Mouse (Mus musculus) heart, embryonic 16.5 days (tissue): ENCODE results near the gene Iqschfp. TPM values are rescaled to one million over a fixed set of nuclear protein-coding genes. Genes with fewer than 3 reads are reported as not detected.
A peak's percentile ranks its signal among the peaks of the same experiment; 100 is the strongest.

Experiments used
- ATAC-seq: fragments of 200-750 bp; cut with Nextera tagmentation; replicated peaks from 2 replicates; pipeline ENCODE4 v1.8.0; 2017; ENCODE audit warnings: moderate number of reproducible peaks; ENCODE audit not compliant: insufficient read depth, low FRiP score; ENCODE audit errors: extremely low read depth
- H3K27ac ChIP-seq: fragments of 300-500 bp; sonication (generic); 2 replicates; pipeline ENCODE4 v1.5.1; 2014; ENCODE audit warnings: mild to moderate bottlenecking, low read length, control low read depth, moderate library complexity
- H3K27me3 ChIP-seq: fragments of 300-500 bp; sonication (generic); 2 replicates; pipeline ENCODE4 v1.6.1; 2014; ENCODE audit warnings: low read length, mixed read lengths; ENCODE audit not compliant: control insufficient read depth, insufficient read depth
- H3K36me3 ChIP-seq: fragments of 300-500 bp; sonication (generic); 2 replicates; pipeline ENCODE4 v1.6.1; 2014; ENCODE audit not compliant: control insufficient read depth, insufficient read depth
- H3K4me1 ChIP-seq: fragments of 300-500 bp; sonication (generic); 2 replicates; pipeline ENCODE4 v1.6.1; 2014; ENCODE audit warnings: low read length, mixed read lengths; ENCODE audit not compliant: control insufficient read depth, insufficient read depth
- H3K4me2 ChIP-seq: fragments of 300-500 bp; sonication (generic); 2 replicates; pipeline ENCODE4 v1.6.1; 2014; ENCODE audit warnings: low read depth, mild to moderate bottlenecking, control low read depth, low read length
- H3K4me3 ChIP-seq: fragments of 300-500 bp; sonication (generic); 2 replicates; pipeline ENCODE4 v1.5.1; 2014; ENCODE audit warnings: mild to moderate bottlenecking, control low read depth, low read length
- H3K9ac ChIP-seq: fragments of 300-500 bp; sonication (generic); 2 replicates; pipeline ENCODE4 v1.6.1; 2014; ENCODE audit warnings: low read length, control low read depth
- H3K9me3 ChIP-seq: fragments of 300-500 bp; sonication (generic); replicated peaks from 2 replicates; pipeline ENCODE4 v1.6.1; 2016; ENCODE audit warnings: low read length; ENCODE audit not compliant: control insufficient read depth
- WGBS: fragments of 180-500 bp; shearing (Covaris S2); extraction: QIAGEN DNeasy Blood & Tissue Kit; methylation state at CpG from one replicate; pipeline ENCODE4 v1.1.7; 2014; 5-methylcytosine and 5-hydroxymethylcytosine counted together
- polyA plus RNA-seq: library from polyadenylated mRNA; unstranded; fragments of >200 nt; fragmentation: Nextera tagmentation; extraction: Ambion mirVana; gene quantifications from 2 replicates; pipeline ENCODE4 v1.2.1, GENCODE M21; 2015

Gene Iqschfp
- polyA plus RNA-seq, 1 experiment from 2014 or later = not detected

GRCm38 (mm10) chr3:68542944-68543501 is 651.0 kb downstream of the Iqschfp start:
- Histone ChIP-seq H3K9ac (0 out of 2 replicates have a peak overlapping the region, but pooled peaks have one; percentile 44), H3K27me3 (no peaks in the 10 kb centered on the region), H3K9me3 (no peaks in the 10 kb centered on the region; the same call in 1 of the 2 replicates), H3K36me3 (no peaks in the 10 kb centered on the region), H3K27ac (no peak overlapping the region), H3K4me1 (peaks cover 8% of the 10 kb centered on the region), H3K4me3 (peak overlapping the region; percentile 38), H3K4me2 (peak overlapping the region; percentile 63)
- ATAC-seq = peak; percentile 83
- 6% methylated on average over 7 of the region's 7 CpGs for WGBS

- ATAC-seq = no peak
- WGBS = 71% methylated on average over 7 of the region's 7 CpGs
These were observed 652.8 kb downstream of the Iqschfp start for GRCm38 (mm10) chr3:68544811-68545210.

GRCm38 (mm10) chr3:68545898-68546297 is 653.9 kb downstream of the Iqschfp start:
- Histone ChIP-seq H3K27me3 (no peaks in the 10 kb centered on the region), H3K4me1 (peaks cover 8% of the 10 kb centered on the region), H3K9me3 (no peaks in the 10 kb centered on the region; the same call in 1 of the 2 replicates), H3K9ac (no peak overlapping the region), H3K27ac (no peak overlapping the region), H3K36me3 (no peaks in the 10 kb centered on the region), H3K4me2 (no peak overlapping the region), H3K4me3 (no peak overlapping the region)
- ATAC-seq = no peak
- WGBS = 56% methylated on average over 6 of the region's 6 CpGs

More at GRCm38 (mm10) chr3:68544811-68545210, 652.8 kb downstream of the Iqschfp start:
- H3K4me3 ChIP-seq = no peak overlapping the region
- H3K27me3 ChIP-seq = no peaks in the 10 kb centered on the region
- H3K27ac ChIP-seq = no peak overlapping the region
- no peak overlapping the region for H3K4me2 ChIP-seq
- peaks cover 8% of the 10 kb centered on the region for H3K4me1 ChIP-seq
- no peaks in the 10 kb centered on the region; the same call in 1 of the 2 replicates for H3K9me3 ChIP-seq
- no peak overlapping the region for H3K9ac ChIP-seq
- no peaks in the 10 kb centered on the region for H3K36me3 ChIP-seq

DNA sequence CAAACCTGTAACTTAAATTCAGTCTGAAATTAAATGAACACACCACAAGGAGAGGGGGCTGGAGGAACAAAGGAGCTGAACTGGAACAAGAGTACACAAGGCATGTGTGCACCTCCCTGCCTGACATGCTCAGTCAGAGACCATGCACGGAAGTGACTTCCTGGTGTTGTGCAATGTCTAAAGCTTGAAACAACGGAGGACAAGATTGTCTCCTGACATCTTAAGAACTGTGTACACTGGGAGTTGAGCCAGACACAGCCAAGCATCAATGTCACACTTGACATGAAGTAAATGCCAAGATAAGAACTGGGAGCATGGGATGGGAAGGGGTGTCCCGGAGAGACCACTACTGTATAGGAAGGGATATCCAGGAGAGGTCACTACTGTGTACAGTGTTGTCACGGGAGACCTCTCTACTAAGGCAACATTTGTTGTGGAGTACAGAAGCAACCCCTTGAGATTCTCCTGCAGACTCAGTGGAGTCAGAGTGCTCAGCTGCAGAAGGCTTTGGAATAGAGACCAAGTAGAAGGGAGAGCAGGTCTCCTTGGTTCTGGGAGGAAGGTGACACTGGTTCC is 663.1 kb downstream of the Iqschfp start:
- Histone ChIP-seq H3K36me3 (no peaks in the 10 kb centered on the region), H3K4me1 (peaks cover 21% of the 10 kb centered on the region)
- WGBS = 22% methylated on average over 4 of the region's 4 CpGs

GRCm38 (mm10) chr3:68556891-68557290 is 664.9 kb downstream of the Iqschfp start:
- WGBS = 72% methylated on average over 9 of the region's 9 CpGs

More for the DNA sequence above, 663.1 kb downstream of the Iqschfp start:
- 0 out of 2 replicates have a peak, but pooled peaks have one; percentile 10 for ATAC-seq
- H3K27me3 ChIP-seq = no peaks in the 10 kb centered on the region
- H3K4me2 ChIP-seq = no peak overlapping the region
- no peak overlapping the region for H3K4me3 ChIP-seq
- H3K9ac ChIP-seq = no peak overlapping the region
- no peaks in the 10 kb centered on the region for H3K9me3 ChIP-seq
- H3K27ac ChIP-seq = no peak overlapping the region

DNA sequence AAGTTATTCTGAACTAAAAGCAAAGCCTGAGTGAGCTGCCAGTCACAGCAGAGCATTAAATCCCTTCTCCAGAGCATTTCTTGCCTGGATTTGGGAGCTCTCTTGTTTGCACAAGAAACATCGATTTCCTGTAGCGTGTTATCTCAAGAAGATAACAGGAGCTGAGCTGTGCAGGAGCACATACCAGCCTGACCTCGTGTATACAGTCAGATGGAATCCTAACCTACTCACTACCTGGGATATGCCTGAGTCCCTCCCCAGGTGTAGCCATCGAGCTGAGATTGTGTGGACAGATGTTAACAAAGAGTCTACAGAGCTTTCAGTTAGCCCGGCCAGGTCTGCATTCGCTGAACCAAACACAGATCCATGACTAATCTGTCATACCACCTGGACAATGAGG is 666.7 kb downstream of the Iqschfp start:
- Histone ChIP-seq H3K9me3 (no peaks in the 10 kb centered on the region), H3K36me3 (no peaks in the 10 kb centered on the region), H3K4me2 (no peak overlapping the region), H3K4me3 (no peak overlapping the region), H3K27ac (no peak overlapping the region), H3K4me1 (peaks cover 21% of the 10 kb centered on the region), H3K27me3 (no peaks in the 10 kb centered on the region), H3K9ac (no peak overlapping the region)
- ATAC-seq = no peak
- 40% methylated on average over 6 of the region's 6 CpGs for WGBS

More at GRCm38 (mm10) chr3:68556891-68557290, 664.9 kb downstream of the Iqschfp start:
- Histone ChIP-seq H3K9ac (no peak overlapping the region), H3K4me2 (no peak overlapping the region), H3K36me3 (no peaks in the 10 kb centered on the region), H3K4me1 (peaks cover 21% of the 10 kb centered on the region), H3K27ac (no peak overlapping the region), H3K4me3 (no peak overlapping the region), H3K9me3 (no peaks in the 10 kb centered on the region), H3K27me3 (no peaks in the 10 kb centered on the region)
- no peak for ATAC-seq

- H3K4me3 ChIP-seq = no peak overlapping the region
- no peaks in the 10 kb centered on the region for H3K36me3 ChIP-seq
- 77% methylated on average over 5 of the region's 5 CpGs for WGBS
- no peak overlapping the region for H3K27ac ChIP-seq
- H3K9ac ChIP-seq = no peak overlapping the region
- peaks cover 21% of the 10 kb centered on the region for H3K4me1 ChIP-seq
- no peak for ATAC-seq
- H3K4me2 ChIP-seq = no peak overlapping the region
- no peaks in the 10 kb centered on the region for H3K27me3 ChIP-seq
- H3K9me3 ChIP-seq = no peaks in the 10 kb centered on the region
These were observed 668.0 kb downstream of the Iqschfp start for GRCm38 (mm10) chr3:68560057-68560456.

DNA sequence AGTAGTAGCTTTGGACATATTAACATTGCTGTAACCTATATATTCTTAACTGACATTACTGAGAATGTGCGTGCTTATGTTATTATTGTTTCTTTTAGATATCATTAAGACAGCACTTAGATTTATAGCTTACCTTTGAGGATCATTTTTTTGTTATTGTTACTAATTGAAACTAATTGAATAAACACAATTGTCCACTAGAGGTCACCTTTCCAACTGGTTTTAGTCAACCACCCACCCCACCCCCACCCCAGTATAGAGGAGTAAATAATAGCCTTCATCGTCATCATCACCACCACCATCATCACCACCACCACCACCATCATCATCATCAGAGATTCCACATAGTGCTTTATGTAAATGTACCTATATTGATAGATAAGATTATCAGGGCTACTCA is 670.8 kb downstream of the Iqschfp start:
- H3K4me3 ChIP-seq = no peak overlapping the region
- no peaks in the 10 kb centered on the region for H3K36me3 ChIP-seq
- no peaks in the 10 kb centered on the region for H3K9me3 ChIP-seq
- no peak overlapping the region for H3K27ac ChIP-seq
- peaks cover 19% of the 10 kb centered on the region for H3K4me1 ChIP-seq
- no peaks in the 10 kb centered on the region for H3K27me3 ChIP-seq
- H3K9ac ChIP-seq = no peak overlapping the region
- WGBS = 60% methylated on average over 2 of the region's 2 CpGs
- H3K4me2 ChIP-seq = no peak overlapping the region
- ATAC-seq = no peak

DNA sequence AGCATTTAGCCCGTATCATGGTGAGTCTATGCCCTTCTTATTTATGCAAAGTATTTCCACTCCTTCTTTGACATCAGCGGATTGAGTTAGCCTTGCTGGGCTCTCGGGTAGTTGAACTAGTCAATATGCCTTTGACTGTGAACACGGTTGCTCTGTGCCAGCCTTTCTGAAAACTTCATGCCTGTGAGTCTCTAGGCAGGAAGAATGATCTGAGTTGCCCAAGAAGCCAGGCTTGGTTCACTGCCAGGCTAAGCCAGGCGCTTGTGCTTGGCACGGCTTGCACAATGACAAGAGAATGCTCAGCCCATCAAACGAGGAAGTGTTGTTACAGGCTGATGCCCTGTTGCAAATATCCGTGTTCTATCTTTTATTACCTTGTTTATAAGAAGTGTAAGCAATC is 671.9 kb downstream of the Iqschfp start:
- WGBS = 55% methylated on average over 8 of the region's 8 CpGs
- H3K4me2 ChIP-seq = no peak overlapping the region
- no peak for ATAC-seq

More for the DNA sequence above, 671.9 kb downstream of the Iqschfp start:
- Histone ChIP-seq H3K9me3 (no peaks in the 10 kb centered on the region), H3K4me3 (no peak overlapping the region), H3K9ac (no peak overlapping the region), H3K27me3 (no peaks in the 10 kb centered on the region), H3K27ac (0 out of 2 replicates have a peak overlapping the region, but pooled peaks have one; percentile 4), H3K36me3 (no peaks in the 10 kb centered on the region), H3K4me1 (peaks cover 12% of the 10 kb centered on the region)
